Mouse (Mus musculus): ENCODE results near the gene Kif12. TPM values are rescaled to one million over a fixed set of nuclear protein-coding genes. Genes with fewer than 3 reads are reported as not detected.

Gene Kif12
- total RNA-seq, 1 experiment, result not detected

- no peaks in the 10 kb centered on the region for H3K36me3 ChIP-seq (ENCODE audit: control insufficient read depth, insufficient read depth, low read length, poor library complexity, severe bottlenecking)
- H3K4me1 ChIP-seq (ENCODE audit: control insufficient read depth in 2 of 2, insufficient read depth in 2 of 2, low read length in 2 of 2, poor library complexity in 1 of 2), result no peaks in the 10 kb centered on the region
- in situ Hi-C loops (cut with MboI; ENCODE audit: low sequenced_read_pairs in 2 of 2, unreplicated experiment in 2 of 2), result no loop called here
- no peak overlapping the region for H3K27ac ChIP-seq (ENCODE audit: insufficient read depth, low read depth, low read length, poor library complexity, severe bottlenecking)
- TF ChIP-seq CHD2 (IDR thresholded peaks at IDR 0.05; ENCODE audit: low read depth, low read length) (no peak), ZNF384 (IDR thresholded peaks at IDR 0.05; ENCODE audit: low read depth, low read length) (no peak), HCFC1 (IDR thresholded peaks at IDR 0.05; ENCODE audit: borderline replicate concordance, insufficient read depth, low read length) (no peak), ZC3H11A (IDR thresholded peaks at IDR 0.05; ENCODE audit: borderline replicate concordance, low read depth, low read length) (no peak), MAFK (IDR thresholded peaks at IDR 0.05; ENCODE audit: insufficient read depth, low read depth, low read length) (no peak)
- H3K9ac ChIP-seq (ENCODE audit: insufficient read depth, low read depth, low read length, poor library complexity, severe bottlenecking), result no peak overlapping the region
- no peaks in the 10 kb centered on the region for H3K9me3 ChIP-seq (ENCODE audit: control insufficient read depth, insufficient read depth, low read depth, low read length)
- H3K4me3 ChIP-seq (ENCODE audit: insufficient read depth in 1 of 2, low read depth in 1 of 2, low read length in 2 of 2, poor library complexity in 1 of 2, severe bottlenecking in 1 of 2), result no peak overlapping the region
- no peak for DNase-seq (ENCODE audit: low read depth, low spot score)
These were observed 45.6 kb upstream of the Kif12 start for GRCm38 (mm10) chr4:63217513-63217912.

GRCm38 (mm10) chr4:63216566-63216965 lies 44.6 kb upstream of the Kif12 start:
- no peaks in the 10 kb centered on the region for H3K4me1 ChIP-seq (ENCODE audit: control insufficient read depth in 2 of 2, insufficient read depth in 2 of 2, low read length in 2 of 2, poor library complexity in 1 of 2)
- no peaks in the 10 kb centered on the region for H3K36me3 ChIP-seq (ENCODE audit: control insufficient read depth, insufficient read depth, low read length, poor library complexity, severe bottlenecking)
- TF ChIP-seq ZC3H11A (IDR thresholded peaks at IDR 0.05; ENCODE audit: borderline replicate concordance, low read depth, low read length) (no peak), MAFK (IDR thresholded peaks at IDR 0.05; ENCODE audit: insufficient read depth, low read depth, low read length) (no peak), HCFC1 (IDR thresholded peaks at IDR 0.05; ENCODE audit: borderline replicate concordance, insufficient read depth, low read length) (no peak), CHD2 (IDR thresholded peaks at IDR 0.05; ENCODE audit: low read depth, low read length) (no peak), ZNF384 (IDR thresholded peaks at IDR 0.05; ENCODE audit: low read depth, low read length) (no peak)
- H3K27ac ChIP-seq (ENCODE audit: insufficient read depth, low read depth, low read length, poor library complexity, severe bottlenecking), result no peak overlapping the region
- no peak for DNase-seq (ENCODE audit: low read depth, low spot score)
- no peak overlapping the region for H3K9ac ChIP-seq (ENCODE audit: insufficient read depth, low read depth, low read length, poor library complexity, severe bottlenecking)
- in situ Hi-C loops (cut with MboI; ENCODE audit: low sequenced_read_pairs in 2 of 2, unreplicated experiment in 2 of 2), result no loop called here
- H3K9me3 ChIP-seq (ENCODE audit: control insufficient read depth, insufficient read depth, low read depth, low read length), result no peaks in the 10 kb centered on the region
- peak overlapping the region in 1 of 2 experiments; percentile 62; a peak in 2 of 4 replicates for H3K4me3 ChIP-seq (ENCODE audit: insufficient read depth in 1 of 2, low read depth in 1 of 2, low read length in 2 of 2, poor library complexity in 1 of 2, severe bottlenecking in 1 of 2)

- H3K4me1 ChIP-seq (ENCODE audit: control insufficient read depth in 2 of 2, insufficient read depth in 2 of 2, low read length in 2 of 2, poor library complexity in 1 of 2), result no peaks in the 10 kb centered on the region
- DNase-seq (ENCODE audit: low read depth, low spot score), result peak; percentile 67
- H3K4me3 ChIP-seq (ENCODE audit: insufficient read depth in 1 of 2, low read depth in 1 of 2, low read length in 2 of 2, poor library complexity in 1 of 2, severe bottlenecking in 1 of 2), result peak overlapping the region; percentile 62 to 87
- H3K9me3 ChIP-seq (ENCODE audit: control insufficient read depth, insufficient read depth, low read depth, low read length), result no peaks in the 10 kb centered on the region
- peak overlapping the region; percentile 67; the same call in 1 of the 2 replicates for H3K9ac ChIP-seq (ENCODE audit: insufficient read depth, low read depth, low read length, poor library complexity, severe bottlenecking)
- H3K36me3 ChIP-seq (ENCODE audit: control insufficient read depth, insufficient read depth, low read length, poor library complexity, severe bottlenecking), result no peaks in the 10 kb centered on the region
- H3K27ac ChIP-seq (ENCODE audit: insufficient read depth, low read depth, low read length, poor library complexity, severe bottlenecking), result no peak overlapping the region
- no peak for TF ChIP-seq ZNF384 (IDR thresholded peaks at IDR 0.05; ENCODE audit: low read depth, low read length)
- TF ChIP-seq MAFK (IDR thresholded peaks at IDR 0.05; ENCODE audit: insufficient read depth, low read depth, low read length), result no peak
- TF ChIP-seq HCFC1 (IDR thresholded peaks at IDR 0.05; ENCODE audit: borderline replicate concordance, insufficient read depth, low read length), result no peak
- TF ChIP-seq ZC3H11A (IDR thresholded peaks at IDR 0.05; ENCODE audit: borderline replicate concordance, low read depth, low read length), result no peak
- no peak for TF ChIP-seq CHD2 (IDR thresholded peaks at IDR 0.05; ENCODE audit: low read depth, low read length)
- in situ Hi-C loops (cut with MboI; ENCODE audit: low sequenced_read_pairs in 2 of 2, unreplicated experiment in 2 of 2), result no loop called here
These were observed 44.1 kb upstream of the Kif12 start for GRCm38 (mm10) chr4:63215993-63216531.

- Histone ChIP-seq H3K27ac (ENCODE audit: insufficient read depth, low read depth, low read length, poor library complexity, severe bottlenecking) (no peak overlapping the region), H3K9ac (ENCODE audit: insufficient read depth, low read depth, low read length, poor library complexity, severe bottlenecking) (peak overlapping the region; percentile 67), H3K4me3 (ENCODE audit: insufficient read depth in 1 of 2, low read depth in 1 of 2, low read length in 2 of 2, poor library complexity in 1 of 2, severe bottlenecking in 1 of 2) (peak overlapping the region; percentile 62 to 87), H3K36me3 (ENCODE audit: control insufficient read depth, insufficient read depth, low read length, poor library complexity, severe bottlenecking) (no peaks in the 10 kb centered on the region), H3K9me3 (ENCODE audit: control insufficient read depth, insufficient read depth, low read depth, low read length) (no peaks in the 10 kb centered on the region), H3K4me1 (ENCODE audit: control insufficient read depth in 2 of 2, insufficient read depth in 2 of 2, low read length in 2 of 2, poor library complexity in 1 of 2) (no peaks in the 10 kb centered on the region)
- TF ChIP-seq ZNF384 (IDR thresholded peaks at IDR 0.05; ENCODE audit: low read depth, low read length) (no peak), MAFK (IDR thresholded peaks at IDR 0.05; ENCODE audit: insufficient read depth, low read depth, low read length) (no peak), ZC3H11A (IDR thresholded peaks at IDR 0.05; ENCODE audit: borderline replicate concordance, low read depth, low read length) (no peak), HCFC1 (IDR thresholded peaks at IDR 0.05; ENCODE audit: borderline replicate concordance, insufficient read depth, low read length) (no peak), CHD2 (IDR thresholded peaks at IDR 0.05; ENCODE audit: low read depth, low read length) (no peak)
- in situ Hi-C loops (cut with MboI; ENCODE audit: low sequenced_read_pairs in 2 of 2, unreplicated experiment in 2 of 2), result no loop called here
- peak; percentile 60 for DNase-seq (ENCODE audit: low read depth, low spot score)
These were observed 43.5 kb upstream of the Kif12 start for GRCm38 (mm10) chr4:63215185-63215992.
